Mouse (Mus musculus): ENCODE data around the gene Spryd4. TPM values are rescaled to one million over a fixed set of nuclear protein-coding genes. Genes with fewer than 3 reads are reported as not detected.
"Not testable (repeated sequence)": the region's sequence is repeated elsewhere in the genome, so short reads cannot be mapped to it uniquely, and the experiment has no call there.

The Spryd4 gene
- polyA plus RNA-seq, 1 experiment from 2014 or later = 38.6 TPM

GRCm38 (mm10) chr10:128179989-128180388 lies 31.6 kb downstream of the Spryd4 start, which contains the start of gene Rbms2:
TSS of gene Rbms2 (minus strand) at chr10:128180297.
- peak within 1 kb of the TSS; percentile 55 for H3K4me2 ChIP-seq (replicated peaks; ENCODE audit: low read depth, low read length)
- H3K36me3 ChIP-seq (ENCODE audit: insufficient read depth, low read length) = no peaks in the 10 kb centered on the region
- H3K27me3 ChIP-seq (ENCODE audit: insufficient read depth, low read length) = no peaks in the 10 kb centered on the region
- H3K4me1 ChIP-seq (ENCODE audit: insufficient read depth, low read length) = peaks cover 26% of the 10 kb centered on the region
- ATAC-seq (ENCODE audit: low FRiP score, low TSS enrichment) = peak; percentile 34; the same call in 1 of the 2 replicates
- H3K9me3 ChIP-seq (ENCODE audit: low read length) = no peaks in the 10 kb centered on the region
- peak within 1 kb of the TSS; percentile 41 for H3K4me3 ChIP-seq (ENCODE audit: low read length)
- H3K9ac ChIP-seq (replicated peaks; ENCODE audit: low read length) = peak within 1 kb of the TSS; percentile 68
- WGBS = 2% methylated on average over 6 of the region's 6 CpGs
- peak within 1 kb of the TSS; percentile 94 for H3K27ac ChIP-seq (ENCODE audit: low read length)

- WGBS = 85% methylated on average over 4 of the region's 4 CpGs
- Histone ChIP-seq H3K9ac (replicated peaks; ENCODE audit: low read length) (no peak overlapping the region), H3K27ac (ENCODE audit: low read length) (no peak overlapping the region), H3K4me3 (ENCODE audit: low read length) (no peak overlapping the region), H3K27me3 (ENCODE audit: insufficient read depth, low read length) (no peaks in the 10 kb centered on the region), H3K4me2 (replicated peaks; ENCODE audit: low read depth, low read length) (no peak overlapping the region), H3K36me3 (ENCODE audit: insufficient read depth, low read length) (no peaks in the 10 kb centered on the region), H3K9me3 (ENCODE audit: low read length) (no peaks in the 10 kb centered on the region), H3K4me1 (ENCODE audit: insufficient read depth, low read length) (peaks cover 43% of the 10 kb centered on the region)
- no peak for ATAC-seq (ENCODE audit: low FRiP score, low TSS enrichment)
Measured at GRCm38 (mm10) chr10:128177316-128177715, 34.3 kb downstream of the Spryd4 start.

- peak overlapping the region; percentile 86 for H3K4me2 ChIP-seq (replicated peaks; ENCODE audit: low read depth, low read length)
- H3K9ac ChIP-seq (replicated peaks; ENCODE audit: low read length) = peak overlapping the region; percentile 86
- 2% methylated on average over 17 of the region's 17 CpGs for WGBS
- H3K27me3 ChIP-seq (ENCODE audit: insufficient read depth, low read length) = no peaks in the 10 kb centered on the region
- H3K9me3 ChIP-seq (ENCODE audit: low read length) = no peaks in the 10 kb centered on the region
- ATAC-seq (ENCODE audit: low FRiP score, low TSS enrichment) = peak; percentile 85; the same call in 1 of the 2 replicates
- H3K4me1 ChIP-seq (ENCODE audit: insufficient read depth, low read length) = peaks cover 43% of the 10 kb centered on the region
- peak overlapping the region; percentile 98 for H3K27ac ChIP-seq (ENCODE audit: low read length)
- peak overlapping the region; percentile 82 for H3K4me3 ChIP-seq (ENCODE audit: low read length)
- no peaks in the 10 kb centered on the region for H3K36me3 ChIP-seq (ENCODE audit: insufficient read depth, low read length)
Measured at GRCm38 (mm10) chr10:128175996-128176755, 35.4 kb downstream of the Spryd4 start.

GRCm38 (mm10) chr10:128175302-128175701 lies 36.3 kb downstream of the Spryd4 start:
- ATAC-seq (ENCODE audit: low FRiP score, low TSS enrichment) = no peak
- H3K4me1 ChIP-seq (ENCODE audit: insufficient read depth, low read length) = peaks cover 43% of the 10 kb centered on the region
- peak overlapping the region; percentile 86 for H3K4me2 ChIP-seq (replicated peaks; ENCODE audit: low read depth, low read length)
- H3K9ac ChIP-seq (replicated peaks; ENCODE audit: low read length) = peak overlapping the region; percentile 86
- no peaks in the 10 kb centered on the region for H3K27me3 ChIP-seq (ENCODE audit: insufficient read depth, low read length)
- H3K4me3 ChIP-seq (ENCODE audit: low read length) = peak overlapping the region; percentile 82
- peak overlapping the region; percentile 98 for H3K27ac ChIP-seq (ENCODE audit: low read length)
- no peaks in the 10 kb centered on the region for H3K36me3 ChIP-seq (ENCODE audit: insufficient read depth, low read length)
- H3K9me3 ChIP-seq (ENCODE audit: low read length) = no peaks in the 10 kb centered on the region
- WGBS = 7% methylated on average over 3 of the region's 3 CpGs

GRCm38 (mm10) chr10:128171348-128171747 lies 40.3 kb downstream of the Spryd4 start:
- not testable (repeated sequence) for ATAC-seq (ENCODE audit: low FRiP score, low TSS enrichment); H3K4me2 ChIP-seq (replicated peaks; ENCODE audit: low read depth, low read length); H3K27me3 ChIP-seq (ENCODE audit: insufficient read depth, low read length); H3K36me3 ChIP-seq (ENCODE audit: insufficient read depth, low read length); H3K4me3 ChIP-seq (ENCODE audit: low read length); H3K27ac ChIP-seq (ENCODE audit: low read length); H3K9ac ChIP-seq (replicated peaks; ENCODE audit: low read length); H3K9me3 ChIP-seq (ENCODE audit: low read length)
- H3K4me1 ChIP-seq (ENCODE audit: insufficient read depth, low read length) = peaks cover 32% of the 10 kb centered on the region
- 94% methylated on average over 10 of the region's 10 CpGs for WGBS

- H3K27ac ChIP-seq (ENCODE audit: low read length) = peak overlapping the region; percentile 61; the same call in 1 of the 2 replicates
- WGBS = 20% methylated on average over 6 of the region's 6 CpGs
- no peaks in the 10 kb centered on the region for H3K27me3 ChIP-seq (ENCODE audit: insufficient read depth, low read length)
- no peak overlapping the region for H3K9ac ChIP-seq (replicated peaks; ENCODE audit: low read length)
- peaks cover 9% of the 10 kb centered on the region; the same call in 1 of the 2 replicates for H3K36me3 ChIP-seq (ENCODE audit: insufficient read depth, low read length)
- H3K9me3 ChIP-seq (ENCODE audit: low read length) = no peaks in the 10 kb centered on the region
- H3K4me2 ChIP-seq (replicated peaks; ENCODE audit: low read depth, low read length) = no peak overlapping the region
- no peak overlapping the region for H3K4me3 ChIP-seq (ENCODE audit: low read length)
- ATAC-seq (ENCODE audit: low FRiP score, low TSS enrichment) = no peak
- peaks cover 9% of the 10 kb centered on the region; the same call in 1 of the 2 replicates for H3K4me1 ChIP-seq (ENCODE audit: insufficient read depth, low read length)
Measured at GRCm38 (mm10) chr10:128167091-128167490, 44.5 kb downstream of the Spryd4 start.

GRCm38 (mm10) chr10:128165726-128166125 lies 45.9 kb downstream of the Spryd4 start:
- 100% methylated on average over 1 of the region's 3 CpGs for WGBS
- not testable (repeated sequence) for H3K4me2 ChIP-seq (replicated peaks; ENCODE audit: low read depth, low read length); H3K27ac ChIP-seq (ENCODE audit: low read length); H3K9ac ChIP-seq (replicated peaks; ENCODE audit: low read length); H3K9me3 ChIP-seq (ENCODE audit: low read length); ATAC-seq (ENCODE audit: low FRiP score, low TSS enrichment); H3K27me3 ChIP-seq (ENCODE audit: insufficient read depth, low read length); H3K4me3 ChIP-seq (ENCODE audit: low read length); H3K4me1 ChIP-seq (ENCODE audit: insufficient read depth, low read length)
- peaks cover 12% of the 10 kb centered on the region; the same call in 1 of the 2 replicates for H3K36me3 ChIP-seq (ENCODE audit: insufficient read depth, low read length)

Other genes starting within 250 kb of the Spryd4 start
- not detected in 2 replicates for gene Hsd17b6, start 204.2 kb downstream of the Spryd4 start, polyA plus RNA-seq (2015; fragmentation: Nextera tagmentation; extraction: Ambion mirVana)
- 83.4 and 84.1 TPM in 2 replicates for gene Prim1, start 196.6 kb downstream of the Spryd4 start, polyA plus RNA-seq (2015; fragmentation: Nextera tagmentation; extraction: Ambion mirVana)
- gene Naca, start 176.2 kb downstream of the Spryd4 start, polyA plus RNA-seq (2015; fragmentation: Nextera tagmentation; extraction: Ambion mirVana) = 667 and 704 TPM in 2 replicates
- gene Ptges3, start 152.9 kb downstream of the Spryd4 start, polyA plus RNA-seq (2015; fragmentation: Nextera tagmentation; extraction: Ambion mirVana) = 409 and 441 TPM in 2 replicates
- gene Atp5b, start 128.5 kb downstream of the Spryd4 start, polyA plus RNA-seq (2015; fragmentation: Nextera tagmentation; extraction: Ambion mirVana) = 3,411 and 3,412 TPM in 2 replicates
- 10.9 and 14.3 TPM in 2 replicates for gene Baz2a, start 120.2 kb downstream of the Spryd4 start, polyA plus RNA-seq (2015; fragmentation: Nextera tagmentation; extraction: Ambion mirVana)
- gene Rbms2, start 31.5 kb downstream of the Spryd4 start, polyA plus RNA-seq (2015; fragmentation: Nextera tagmentation; extraction: Ambion mirVana) = 39.8 and 43.6 TPM in 2 replicates
- 1.1 and 1.3 TPM in 2 replicates for gene Gls2, start 17.4 kb downstream of the Spryd4 start, polyA plus RNA-seq (2015; fragmentation: Nextera tagmentation; extraction: Ambion mirVana)
- gene Mip, start 14.0 kb upstream of the Spryd4 start, polyA plus RNA-seq (2015; fragmentation: Nextera tagmentation; extraction: Ambion mirVana) = not detected in 2 replicates
- gene Timeless, start 20.3 kb upstream of the Spryd4 start, polyA plus RNA-seq (2015; fragmentation: Nextera tagmentation; extraction: Ambion mirVana) = 64.5 and 68.2 TPM in 2 replicates
- 0.39 and 0.66 TPM in 2 replicates for gene Apon, start 42.3 kb upstream of the Spryd4 start, polyA plus RNA-seq (2015; fragmentation: Nextera tagmentation; extraction: Ambion mirVana)
- gene Apof, start 56.9 kb upstream of the Spryd4 start, polyA plus RNA-seq (2015; fragmentation: Nextera tagmentation; extraction: Ambion mirVana) = 0.62 and 0.69 TPM in 2 replicates
- gene Stat2, start 58.8 kb upstream of the Spryd4 start, polyA plus RNA-seq (2015; fragmentation: Nextera tagmentation; extraction: Ambion mirVana) = 12.9 and 14.9 TPM in 2 replicates
- gene Il23a, start 86.9 kb upstream of the Spryd4 start, polyA plus RNA-seq (2015; fragmentation: Nextera tagmentation; extraction: Ambion mirVana) = 0.15 and 0.35 TPM in 2 replicates
- 42.0 and 45.0 TPM in 2 replicates for gene Pan2, start 91.5 kb upstream of the Spryd4 start, polyA plus RNA-seq (2015; fragmentation: Nextera tagmentation; extraction: Ambion mirVana)
- gene Cnpy2, start 110.7 kb upstream of the Spryd4 start, polyA plus RNA-seq (2015; fragmentation: Nextera tagmentation; extraction: Ambion mirVana) = 343 and 370 TPM in 2 replicates
- gene Cs, start 125.9 kb upstream of the Spryd4 start, polyA plus RNA-seq (2015; fragmentation: Nextera tagmentation; extraction: Ambion mirVana) = 238 and 244 TPM in 2 replicates
- 4.1 and 10.9 TPM in 2 replicates for gene Coq10a, start 157.2 kb upstream of the Spryd4 start, polyA plus RNA-seq (2015; fragmentation: Nextera tagmentation; extraction: Ambion mirVana)
- 11.9 and 12.8 TPM in 2 replicates for gene Ankrd52, start 165.3 kb upstream of the Spryd4 start, polyA plus RNA-seq (2015; fragmentation: Nextera tagmentation; extraction: Ambion mirVana)
- 69.0 and 75.1 TPM in 2 replicates for gene Slc39a5, start 189.4 kb upstream of the Spryd4 start, polyA plus RNA-seq (2015; fragmentation: Nextera tagmentation; extraction: Ambion mirVana)
- gene Nabp2, start 199.7 kb upstream of the Spryd4 start, polyA plus RNA-seq (2015; fragmentation: Nextera tagmentation; extraction: Ambion mirVana) = 81.7 and 94.8 TPM in 2 replicates
- gene Rnf41, start 199.8 kb upstream of the Spryd4 start, polyA plus RNA-seq (2015; fragmentation: Nextera tagmentation; extraction: Ambion mirVana) = 52.5 and 52.6 TPM in 2 replicates
- gene Smarcc2, start 247.4 kb upstream of the Spryd4 start, polyA plus RNA-seq (2015; fragmentation: Nextera tagmentation; extraction: Ambion mirVana) = 64.5 and 75.9 TPM in 2 replicates

Measured in kidney, embryonic 16.5 days (tissue).